Mouse (Mus musculus): ENCODE results near the gene E130208F15Rik.

DNA sequence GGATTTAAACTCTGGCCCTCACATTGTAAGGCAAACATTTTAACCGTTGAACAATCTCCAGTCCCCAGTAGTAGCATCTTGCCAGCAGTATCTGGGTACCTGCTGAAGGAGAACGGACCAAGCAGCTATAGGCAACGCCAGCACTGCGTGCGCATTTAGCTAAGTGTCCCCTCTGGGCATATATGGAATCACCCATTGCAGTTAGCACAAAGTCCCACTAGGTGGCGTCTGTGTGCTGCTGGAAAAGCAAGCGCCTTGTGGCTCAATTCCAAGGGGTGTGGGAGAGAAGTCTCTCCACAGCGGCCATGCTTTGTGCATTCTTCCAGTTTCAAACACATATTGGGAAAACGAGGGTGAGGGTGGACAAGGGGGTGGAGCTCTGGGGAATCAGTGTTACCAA lies 14.8 kb downstream of the E130208F15Rik start:
- no peak for TF ChIP-seq GATA1 (IDR thresholded peaks at IDR 0.05; ENCODE audit: borderline replicate concordance, low read length)
- TF ChIP-seq FLI1 (IDR thresholded peaks at IDR 0.05; ENCODE audit: low read length) = no peak

All from megakaryocyte, embryonic 14.5 days (primary cell).